Mouse (Mus musculus) bone marrow, adult 2 months (tissue): ENCODE measurements around the gene Tmco1.

Experiments used
- CTCF ChIP-seq: fragments of 200-500 bp; IDR thresholded peaks from 2 replicates; pipeline ENCODE4 v1.5.1; 2011; ENCODE audit warnings: low read length, control low read depth; ENCODE audit not compliant: control insufficient read depth, insufficient read depth
- POLR2A ChIP-seq: fragments of 200-500 bp; IDR thresholded peaks from 2 replicates; pipeline ENCODE4 v1.6.1; 2011; ENCODE audit warnings: low read depth, mild to moderate bottlenecking, control low read depth, low read length, borderline replicate concordance; ENCODE audit not compliant: control insufficient read depth

DNA sequence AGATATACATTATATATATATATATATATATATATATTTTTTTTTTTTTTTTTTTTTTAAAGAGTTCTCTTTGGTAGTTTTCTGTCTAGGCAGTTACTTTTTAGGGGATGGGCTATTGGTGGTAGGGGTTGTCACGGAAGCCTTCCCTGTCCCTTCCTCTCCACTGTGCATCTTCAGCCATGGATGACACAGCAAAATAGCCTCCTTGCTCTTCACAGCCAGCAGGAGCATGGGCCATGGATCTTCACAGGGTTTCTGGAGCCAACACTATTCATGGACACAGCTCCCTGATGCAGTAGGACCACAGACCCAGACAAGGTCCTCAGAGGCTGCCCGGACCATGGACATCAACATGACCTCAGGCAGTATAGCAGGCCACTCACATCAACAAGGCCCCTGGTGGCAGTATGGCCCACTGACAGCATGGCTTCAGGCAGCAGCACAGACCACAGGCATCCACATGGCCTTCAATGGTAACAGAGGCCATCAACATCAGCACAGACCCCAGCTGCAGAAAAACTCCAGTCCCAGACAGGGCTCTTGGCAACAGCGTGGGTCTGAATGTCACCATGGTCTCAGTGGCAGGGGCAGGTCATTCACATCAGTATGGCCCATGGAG, 32.8 kb downstream of the Tmco1 start:
- TF ChIP-seq CTCF (no peak), POLR2A (no peak)
